Mouse (Mus musculus) thymus, postnatal 4 days (tissue): ENCODE measurements around the gene Kif5c.

Source experiments
- DNase-seq: peaks from one replicate; pipeline ENCODE4 v3.0.0; 2021

Gene Kif5c

DNA sequence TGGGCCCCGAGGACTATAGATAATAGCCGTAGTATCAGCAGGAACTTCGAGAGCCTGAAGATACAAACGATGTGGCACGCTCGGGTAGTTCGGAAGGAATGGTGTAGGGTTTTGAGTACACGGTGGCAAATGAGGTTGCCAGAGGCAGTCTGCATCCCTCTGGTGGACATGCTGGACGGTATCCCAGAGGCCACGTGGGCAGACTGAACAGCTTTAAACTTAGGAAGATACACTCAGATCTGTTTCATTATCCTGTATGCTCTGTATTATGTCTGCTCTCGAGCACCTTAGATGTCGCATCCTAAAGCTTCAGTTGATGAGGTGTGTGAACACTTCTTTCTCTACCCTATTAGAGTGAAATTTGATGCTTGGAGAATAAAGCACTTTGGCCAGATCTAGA is 56.9 kb downstream of the Kif5c start:
- no peak for DNase-seq

DNA sequence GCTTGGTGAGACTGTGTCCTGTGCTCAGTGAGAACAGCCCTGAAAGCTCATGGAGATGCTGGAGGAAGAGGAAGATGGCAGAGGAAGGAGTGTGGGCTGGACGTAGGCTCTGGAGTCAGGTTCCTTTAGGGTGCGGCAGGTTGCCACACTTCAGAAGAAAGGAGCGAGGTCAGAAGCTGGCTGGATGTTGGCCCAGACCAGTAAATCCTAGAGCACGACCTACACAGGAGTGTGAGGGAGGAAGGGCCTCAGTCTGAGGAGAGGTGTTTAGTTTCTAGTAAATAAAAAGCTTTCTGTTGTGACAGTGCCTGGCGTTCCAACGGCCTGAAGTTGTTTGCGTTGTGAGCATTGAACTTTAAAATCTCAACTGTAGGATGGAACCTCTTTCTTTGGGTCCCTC is 59.3 kb downstream of the Kif5c start:
- no peak for DNase-seq

DNA sequence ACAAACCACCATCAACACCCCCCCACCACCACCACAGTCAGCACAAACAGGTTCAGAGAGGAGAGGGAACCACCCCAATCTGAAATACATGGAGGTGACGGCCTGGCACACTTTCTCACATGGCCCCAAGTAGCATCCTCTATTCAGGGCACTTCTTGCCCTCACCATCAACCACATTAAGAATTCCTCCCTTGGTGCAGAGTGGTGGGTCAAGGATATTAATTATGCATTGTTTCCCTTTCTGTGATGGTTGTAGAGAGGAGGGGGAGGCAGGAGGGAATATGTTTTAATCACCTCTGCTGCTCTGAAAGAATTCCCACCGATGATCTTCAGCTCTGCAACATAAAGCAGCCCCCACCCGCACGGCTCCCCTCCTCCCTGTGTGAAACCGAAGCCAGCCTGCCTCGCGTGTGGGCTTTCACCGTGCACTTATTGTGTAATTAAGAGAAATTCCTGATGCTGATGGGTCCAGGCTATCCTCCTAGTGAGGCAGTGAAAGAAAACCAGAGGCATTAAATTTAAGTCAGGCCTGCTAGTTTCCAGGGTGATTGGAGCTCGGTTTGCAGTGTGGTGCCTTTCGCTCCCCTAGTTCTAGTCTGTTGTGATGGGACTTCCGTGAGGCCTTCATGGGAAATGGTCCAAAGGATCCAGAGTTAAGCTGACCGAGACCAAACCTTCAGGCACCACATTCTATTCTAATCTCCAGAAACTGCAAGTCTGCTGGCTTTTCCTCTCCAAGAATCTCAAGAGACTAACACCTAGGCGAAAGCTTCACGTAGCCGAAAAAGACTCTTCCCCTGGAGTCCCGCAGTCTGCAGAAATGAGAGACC is 60.3 kb downstream of the Kif5c start:
- DNase-seq: no peak

DNA sequence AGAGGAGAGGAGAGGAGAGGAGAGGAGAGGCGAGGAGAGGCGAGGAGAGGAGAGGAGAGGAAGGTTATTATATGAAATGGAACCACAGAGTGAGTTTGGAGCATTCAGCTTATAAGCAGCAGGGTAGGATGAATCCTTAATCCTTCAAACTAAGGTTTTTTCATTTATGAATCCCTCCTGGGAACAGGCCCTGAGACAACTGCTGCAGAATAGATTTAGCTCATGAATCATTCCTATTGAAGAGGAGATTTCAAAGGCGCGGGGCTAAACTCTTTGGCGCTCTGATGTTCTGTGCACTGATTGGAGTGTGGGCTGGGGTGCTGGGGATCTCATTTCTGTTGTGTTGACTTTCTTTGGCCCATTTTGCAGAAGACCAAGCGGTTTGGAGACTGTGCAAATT is 63.7 kb downstream of the Kif5c start:
- no peak for DNase-seq

DNA sequence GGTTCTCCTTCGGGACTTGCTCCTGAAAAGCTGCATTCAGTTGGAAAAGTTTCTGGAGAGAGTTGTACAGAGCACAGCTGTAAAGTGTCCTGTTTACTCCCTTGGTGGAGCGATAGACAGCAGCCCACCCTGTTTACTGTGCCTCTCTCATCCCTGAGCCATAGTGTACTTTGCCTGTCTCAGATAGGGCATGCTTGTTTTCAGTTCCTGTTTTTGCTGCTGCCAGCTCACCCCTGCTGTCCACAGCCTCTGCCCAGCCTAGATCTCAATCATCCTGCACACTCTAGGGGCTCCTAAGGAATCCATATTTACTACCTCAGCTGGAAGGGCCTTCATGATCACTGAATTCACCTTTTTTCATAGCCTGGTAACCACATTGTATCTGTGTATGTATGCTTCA is 65.7 kb downstream of the Kif5c start:
- no peak for DNase-seq

DNA sequence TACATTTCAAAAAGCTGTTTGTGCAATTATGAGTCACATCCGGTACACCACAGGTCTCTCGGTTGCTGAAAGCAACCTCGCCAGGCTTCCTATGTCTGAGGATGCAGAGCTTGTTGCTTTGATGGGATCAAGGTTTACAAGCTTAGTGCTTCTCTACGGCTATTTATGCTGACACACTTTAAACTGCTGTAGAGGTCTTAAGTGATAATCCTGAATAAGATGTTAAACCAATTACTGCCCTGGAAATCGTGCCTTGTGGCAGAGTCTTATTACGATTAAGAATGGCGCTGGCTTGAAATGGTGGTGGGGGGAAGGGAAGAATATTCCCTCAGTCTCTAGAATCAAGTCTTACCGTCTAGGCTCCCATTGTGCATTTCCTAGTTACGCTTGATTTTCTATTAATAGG is 71.3 kb downstream of the Kif5c start:
- DNase-seq: no peak

DNA sequence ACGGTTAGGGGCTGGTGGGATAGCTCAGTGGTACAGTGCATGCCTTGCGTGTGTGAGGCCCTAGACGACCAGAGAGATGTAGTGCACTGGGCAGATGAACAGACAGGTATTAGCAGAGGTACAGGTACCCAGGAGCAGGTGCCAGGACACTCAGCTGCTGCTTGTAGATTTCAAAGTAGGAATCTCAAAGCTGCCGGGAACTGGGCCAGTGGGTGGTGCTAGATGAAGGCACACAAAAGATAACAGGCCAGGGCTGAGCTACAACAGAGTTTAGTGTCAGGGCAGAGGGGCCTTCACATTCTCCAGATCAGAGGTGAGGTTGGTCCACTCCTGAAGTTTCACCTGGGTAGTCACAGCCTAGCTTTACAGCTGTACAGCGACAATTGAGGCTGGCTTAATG is 72.3 kb downstream of the Kif5c start:
- DNase-seq: no peak

DNA sequence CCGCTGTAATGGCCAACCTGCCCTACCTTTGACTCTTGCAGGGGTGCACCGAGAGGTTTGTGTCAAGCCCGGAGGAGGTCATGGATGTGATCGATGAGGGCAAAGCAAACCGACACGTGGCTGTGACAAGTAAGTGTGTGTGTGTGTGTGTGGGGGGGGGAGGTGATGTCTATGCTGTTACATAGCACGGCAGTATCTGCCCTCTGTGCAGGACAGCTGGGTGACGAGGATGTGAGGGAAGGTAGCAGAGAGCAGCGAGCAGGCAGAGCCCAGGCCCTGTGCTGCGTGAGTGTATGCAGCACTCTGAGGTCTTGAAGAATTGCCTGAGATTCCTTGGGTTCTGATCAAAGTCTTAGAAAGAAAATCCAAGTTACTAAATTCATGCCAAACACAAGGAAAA is 75.6 kb downstream of the Kif5c start:
- no peak for DNase-seq

DNA sequence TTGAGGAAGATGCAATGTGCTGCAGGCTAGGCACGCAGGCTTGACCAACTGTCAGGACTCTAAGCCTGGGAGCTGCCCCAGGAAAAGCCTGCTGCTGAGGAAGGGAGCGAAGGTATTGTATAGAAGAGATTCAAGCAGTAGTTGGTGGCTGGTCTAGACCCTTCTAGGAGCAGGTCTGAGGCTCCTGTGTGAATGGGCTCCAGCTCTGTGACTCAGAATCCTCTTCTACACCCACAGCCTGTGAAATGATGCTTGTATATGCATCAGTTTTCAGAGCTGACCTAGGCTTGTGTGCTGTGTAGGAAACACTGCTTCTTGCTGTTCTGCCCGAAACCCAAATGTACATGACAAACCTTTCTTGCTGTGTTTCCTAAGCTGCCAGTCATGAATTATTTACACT is 76.4 kb downstream of the Kif5c start:
- DNase-seq: no peak

DNA sequence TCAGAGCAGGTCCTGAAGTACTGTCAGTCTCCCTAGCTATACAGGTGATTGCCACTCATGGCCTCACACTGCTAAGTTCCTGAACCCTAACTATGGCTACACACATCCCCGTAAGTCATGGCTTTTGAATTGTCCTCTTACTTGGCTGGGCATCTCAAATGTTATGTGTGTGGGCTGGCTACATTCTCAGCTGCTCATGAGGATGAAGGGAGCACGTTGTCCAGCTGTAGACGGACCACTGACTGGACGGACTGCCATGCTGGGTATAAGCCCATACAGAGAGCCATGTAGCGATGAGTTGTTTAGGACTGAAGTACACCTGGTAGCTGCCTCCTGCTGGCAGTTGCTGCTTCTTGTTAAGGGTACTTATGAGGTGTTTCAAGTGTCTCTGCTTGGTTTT is 79.8 kb downstream of the Kif5c start:
- DNase-seq: no peak

DNA sequence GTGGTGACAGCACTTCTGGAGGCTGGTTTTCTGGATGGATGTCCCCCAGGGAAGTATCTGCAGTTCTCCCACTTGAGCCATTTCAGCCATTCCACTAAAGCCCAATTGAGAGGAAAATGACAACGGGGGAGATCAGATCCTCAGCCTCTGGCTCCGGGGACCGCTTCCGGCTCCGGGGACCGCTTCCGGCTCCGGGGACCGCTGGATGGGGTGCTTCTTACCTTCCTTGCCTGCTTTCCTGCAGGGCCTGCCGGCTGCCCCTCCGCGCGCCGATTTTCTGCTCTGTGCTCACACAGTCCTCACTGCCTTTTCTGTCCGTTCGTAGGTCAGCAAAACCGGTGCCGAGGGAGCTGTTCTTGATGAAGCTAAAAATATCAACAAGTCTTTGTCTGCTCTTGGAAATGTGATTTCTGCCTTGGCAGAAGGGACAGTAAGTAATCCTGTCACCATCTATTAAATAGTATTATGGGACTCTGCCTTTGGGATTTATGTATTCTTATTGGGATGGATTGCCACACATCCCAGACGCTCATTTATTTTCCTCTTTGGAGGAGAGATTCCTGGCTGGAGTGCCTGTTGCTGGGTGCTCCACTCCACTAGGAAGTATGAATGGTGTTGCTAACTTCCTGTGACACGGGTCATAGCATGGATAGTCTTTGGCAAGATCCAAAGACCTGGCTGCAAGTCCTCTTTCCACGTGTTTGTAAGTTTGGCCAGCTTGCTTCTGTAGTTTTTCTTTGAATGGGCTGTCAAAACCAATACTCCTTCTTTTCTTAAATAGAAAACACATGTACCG is 81.3 kb downstream of the Kif5c start:
- DNase-seq: no peak

DNA sequence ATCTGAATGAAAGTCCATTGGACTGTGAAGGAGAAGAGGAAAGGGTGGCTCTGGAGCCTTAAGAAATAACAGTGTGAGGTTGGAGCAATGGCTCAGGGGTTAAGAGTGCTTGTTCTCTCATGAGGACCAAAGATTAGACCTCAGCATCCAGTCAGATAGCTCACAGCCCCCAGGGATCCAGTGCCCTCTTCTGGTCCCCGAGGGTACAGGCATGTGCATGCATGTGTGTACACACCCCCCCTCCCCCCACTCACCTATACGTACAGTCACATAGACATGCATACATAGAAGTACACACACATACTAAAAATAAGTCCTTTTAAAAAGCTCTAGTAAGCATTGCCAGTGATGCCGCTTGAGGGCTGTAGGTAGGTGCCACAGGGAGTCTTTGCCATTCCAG is 91.1 kb downstream of the Kif5c start:
- DNase-seq: peak; percentile 33

DNA sequence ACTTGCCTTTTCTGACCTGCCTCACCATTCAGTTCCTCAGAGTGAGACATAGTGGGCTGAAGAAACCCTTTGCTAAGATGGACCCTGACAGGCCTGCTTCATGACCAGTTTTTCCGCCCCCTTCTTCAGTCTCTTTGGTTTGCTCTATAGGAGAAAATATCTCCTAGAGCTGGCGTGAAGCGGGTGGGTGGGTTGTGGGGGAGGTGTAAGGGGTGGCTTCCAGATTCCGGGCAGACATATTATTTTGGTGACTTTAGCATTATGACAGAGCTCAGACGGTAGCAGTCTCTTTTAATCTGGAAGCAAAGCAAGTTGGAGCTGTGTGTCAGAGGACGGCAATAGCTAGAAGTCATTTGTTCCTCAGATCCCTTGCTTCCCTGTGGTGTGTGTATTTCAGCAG is 92.6 kb downstream of the Kif5c start:
- no peak for DNase-seq

DNA sequence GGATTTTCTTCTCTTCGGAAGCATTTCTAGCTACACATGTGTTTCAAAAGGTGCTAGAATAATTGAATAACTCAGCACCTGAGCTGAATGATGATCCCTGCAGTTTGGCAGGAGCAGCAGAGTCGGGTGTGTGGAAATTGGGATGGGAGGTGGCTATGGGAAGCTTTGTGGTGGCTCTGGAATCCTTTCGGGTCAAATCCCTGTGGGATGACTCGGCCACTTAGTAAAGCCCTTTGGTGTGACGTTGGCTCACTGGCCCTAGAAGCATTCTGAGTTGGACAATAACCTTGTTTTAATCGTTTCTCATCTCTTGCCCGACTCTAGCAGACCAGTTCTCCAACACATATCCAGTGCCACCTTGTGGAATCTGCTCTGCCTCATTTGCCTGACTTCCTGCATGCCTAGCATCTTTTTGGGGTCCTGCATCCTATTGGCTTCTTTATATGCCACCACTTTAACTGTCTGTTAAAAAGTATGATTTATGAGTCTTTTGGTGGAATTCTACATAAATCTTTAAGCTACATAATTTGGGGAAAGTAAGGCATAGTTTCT is 93.3 kb downstream of the Kif5c start:
- no peak for DNase-seq

DNA sequence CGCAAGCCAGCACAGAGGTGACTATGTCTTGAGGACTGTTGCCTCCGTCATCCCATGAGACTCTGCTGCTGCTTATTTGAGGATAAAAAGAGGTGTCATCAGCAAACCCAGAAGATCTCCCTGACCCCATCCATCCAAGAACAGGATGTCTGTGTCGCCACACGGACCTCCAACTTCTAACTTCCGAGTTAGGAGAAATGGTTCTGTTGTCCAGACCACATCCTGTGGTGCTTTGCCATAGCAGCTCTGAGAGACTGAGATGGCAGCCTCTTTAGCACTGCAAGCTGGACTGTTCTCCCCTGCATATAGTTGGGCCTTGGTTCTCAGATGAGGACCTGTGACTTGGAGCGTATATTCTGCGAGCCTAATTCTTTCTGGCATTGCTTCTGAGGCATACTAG is 97.4 kb downstream of the Kif5c start:
- no peak for DNase-seq

DNA sequence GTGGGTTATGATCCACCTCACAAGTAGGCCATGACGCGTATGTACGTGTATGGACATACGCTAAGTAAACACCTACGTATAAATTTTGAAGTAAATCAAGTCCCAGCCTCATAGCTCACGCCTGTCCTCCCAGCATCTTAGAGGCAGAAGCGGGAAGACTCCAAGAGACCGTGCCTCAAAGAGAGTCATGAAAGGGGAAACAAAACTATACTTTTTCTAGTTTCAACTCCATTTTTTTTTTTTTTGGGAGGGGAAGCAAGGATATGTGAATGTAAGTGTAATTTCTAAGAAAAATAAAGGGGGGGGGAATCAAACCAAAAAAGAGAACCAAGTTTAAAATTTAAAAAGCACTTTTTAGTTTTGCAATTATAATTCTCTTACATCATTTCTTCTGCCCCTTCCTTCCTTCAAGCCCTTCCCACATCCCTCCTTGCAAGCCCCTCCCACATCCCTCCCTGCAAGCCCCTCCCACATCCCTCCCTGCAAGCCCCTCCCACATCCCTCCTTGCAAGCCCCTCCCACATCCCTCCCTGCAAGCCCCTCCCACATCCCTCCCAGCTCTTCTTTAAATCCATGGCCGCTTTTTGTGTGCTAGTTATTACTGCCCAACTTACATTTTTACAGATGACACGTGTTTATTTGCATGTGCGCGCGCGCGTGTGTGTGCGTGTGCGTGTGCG is 98.5 kb downstream of the Kif5c start:
- no peak for DNase-seq

DNA sequence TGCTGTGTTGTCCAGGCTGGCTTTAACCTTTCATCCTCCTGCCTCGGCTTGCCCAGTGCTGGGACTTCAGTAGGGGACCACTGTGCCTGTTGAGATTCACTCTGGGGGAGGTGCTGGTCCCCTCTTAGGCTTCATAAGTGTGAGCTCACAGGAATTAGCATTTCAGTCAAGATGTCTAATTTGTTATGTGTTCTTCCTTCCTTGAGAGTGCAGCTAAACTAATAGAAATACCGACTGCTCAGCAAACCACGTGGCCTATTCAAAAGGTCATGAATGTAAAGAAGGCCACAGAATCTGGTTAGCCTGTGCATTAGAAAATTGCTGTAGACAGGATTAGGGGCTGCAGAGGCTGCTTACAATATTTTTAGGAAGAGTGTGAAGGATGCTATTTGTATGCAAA is 99.4 kb downstream of the Kif5c start:
- no peak for DNase-seq

DNA sequence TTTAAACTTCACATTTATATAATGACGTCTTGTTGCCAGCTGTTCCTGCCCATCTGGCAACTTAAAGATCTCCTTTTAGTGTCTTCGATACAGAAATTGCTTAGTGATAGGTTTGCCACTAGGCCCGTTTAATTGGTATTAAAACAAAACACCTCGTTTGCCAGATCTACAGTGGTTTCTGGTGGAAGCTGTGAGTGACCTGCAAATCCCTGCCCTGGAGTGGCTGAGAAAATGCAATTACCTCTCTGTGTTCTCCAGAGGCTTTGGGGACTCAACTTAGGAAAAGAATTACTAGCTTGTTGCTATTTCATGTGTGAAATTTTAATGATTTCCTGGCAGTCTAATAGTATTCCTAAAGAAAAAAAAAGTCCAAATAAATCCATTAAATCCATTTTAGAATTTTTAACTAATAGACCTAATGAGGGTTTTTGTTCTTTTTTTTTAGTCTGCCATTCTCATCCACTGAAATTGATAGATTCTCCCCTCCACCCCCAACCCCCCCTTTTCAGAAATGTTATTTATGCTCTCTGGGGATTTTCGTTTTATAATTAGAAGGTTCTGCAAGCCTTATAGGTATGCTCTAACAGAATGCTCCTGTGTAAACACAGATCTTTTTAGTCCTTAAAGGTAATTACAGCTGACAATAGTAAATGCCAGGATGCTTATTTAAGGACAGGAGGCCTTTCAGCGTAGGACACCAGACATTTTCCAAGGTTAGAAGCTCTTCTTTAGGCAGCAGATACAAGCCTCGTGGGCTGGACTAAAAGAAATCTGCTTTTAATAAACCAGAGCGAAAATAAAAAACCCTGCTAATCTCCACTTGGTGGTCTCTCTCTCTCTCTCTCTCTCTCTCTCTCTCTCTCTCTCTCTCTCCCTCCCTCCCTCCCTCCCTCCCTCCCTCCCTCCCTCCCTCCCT is 100.1 kb downstream of the Kif5c start:
- DNase-seq: no peak

DNA sequence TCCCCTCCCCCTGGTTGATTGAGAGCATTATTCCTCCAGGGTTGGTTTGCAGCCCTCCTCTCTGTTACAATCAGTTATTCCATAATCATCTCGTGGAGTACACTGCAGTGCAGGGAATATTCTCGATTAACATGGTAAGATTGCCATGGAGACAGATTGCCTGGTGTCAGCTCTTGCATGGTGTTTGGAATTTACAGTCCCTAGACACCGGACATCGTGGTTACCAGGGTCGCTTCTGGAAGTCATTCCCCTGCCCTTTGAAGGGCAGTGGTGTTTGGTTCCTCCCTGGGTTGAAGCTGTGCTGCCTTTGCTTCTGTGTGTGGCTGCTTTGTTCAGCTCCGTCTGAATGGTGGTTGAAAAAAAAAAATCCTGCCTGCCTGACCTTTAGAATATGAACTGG is 100.8 kb downstream of the Kif5c start:
- no peak for DNase-seq

DNA sequence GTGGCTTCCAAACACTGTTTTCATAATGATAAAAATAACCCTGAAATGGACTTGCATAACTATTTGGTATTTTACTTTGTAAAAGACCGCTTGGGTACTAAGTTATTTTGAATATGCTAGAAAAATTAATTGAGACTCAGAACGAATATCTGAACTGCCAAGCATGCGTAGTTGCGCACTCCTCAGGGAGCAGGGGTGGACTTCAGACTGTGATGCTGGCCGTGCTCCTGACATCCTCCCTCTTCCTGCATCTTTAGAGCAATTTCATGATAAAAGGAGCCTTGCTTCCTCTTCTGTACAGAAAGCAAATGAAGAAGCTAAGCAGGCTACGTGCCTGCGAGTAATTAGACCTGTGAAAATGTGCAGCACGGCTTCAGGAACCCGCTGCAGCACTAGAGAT is 101.2 kb downstream of the Kif5c start:
- no peak for DNase-seq

DNA sequence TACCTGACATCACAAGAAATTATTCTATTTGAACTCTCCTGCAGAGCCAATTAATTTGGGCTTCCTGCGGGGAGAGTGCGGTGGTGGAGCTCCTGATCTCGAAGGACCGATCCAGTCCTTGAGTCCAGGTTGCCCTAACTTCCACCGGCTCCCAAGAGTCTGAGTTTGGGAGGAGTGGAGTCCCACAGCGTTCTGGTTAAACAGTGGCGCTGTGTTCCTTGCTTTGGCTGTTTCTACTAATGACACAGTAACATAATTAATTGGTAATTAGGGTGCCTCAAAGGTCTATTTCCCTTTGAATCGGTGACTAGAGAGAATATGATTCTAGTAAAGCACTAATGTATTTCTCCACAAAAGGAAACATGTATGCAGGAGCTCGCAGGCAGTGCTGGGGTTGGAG is 103.2 kb downstream of the Kif5c start:
- no peak for DNase-seq

DNA sequence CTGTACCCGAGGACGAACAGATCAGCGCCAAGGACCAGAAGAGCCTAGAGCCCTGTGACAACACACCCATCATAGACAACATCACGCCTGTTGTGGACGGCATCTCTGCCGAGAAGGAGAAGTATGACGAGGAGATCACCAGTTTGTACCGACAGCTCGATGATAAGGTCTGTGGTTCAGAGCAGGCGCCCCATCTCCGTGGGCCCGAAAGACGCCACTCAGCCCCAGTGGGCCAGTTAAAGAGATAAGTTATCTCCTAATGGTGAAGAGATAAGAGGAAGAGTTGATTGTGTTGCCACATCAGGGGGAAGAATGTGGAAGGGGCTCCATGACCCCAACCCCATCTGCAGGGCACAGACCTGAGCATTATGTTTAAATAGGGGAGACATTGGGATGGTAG is 103.9 kb downstream of the Kif5c start:
- no peak for DNase-seq

DNA sequence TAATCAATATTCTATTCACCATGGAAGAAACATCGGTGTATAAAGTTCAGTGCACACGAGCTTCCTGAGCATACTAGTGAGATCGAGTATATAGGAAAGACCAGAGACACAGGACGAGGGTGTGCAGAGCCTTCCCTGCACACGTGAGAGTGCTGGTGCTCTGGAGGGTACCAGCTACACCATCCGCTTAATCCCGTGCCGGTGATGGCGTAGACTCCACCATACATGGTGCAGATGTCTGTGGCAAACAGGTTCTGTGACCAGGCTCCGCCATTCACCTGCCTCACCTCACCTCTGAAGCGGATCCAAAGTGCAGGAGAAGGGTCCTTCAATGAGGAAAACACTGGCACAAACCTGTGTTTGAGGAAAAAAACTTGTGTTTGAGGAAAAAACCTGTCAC is 107.6 kb downstream of the Kif5c start:
- DNase-seq: no peak
